Mouse (Mus musculus) liver, embryonic 14.5 days (tissue): Measurements from ENCODE around the gene Ppia.

Experiments
- CTCF ChIP-seq: IDR thresholded peaks from 2 replicates; pipeline ENCODE4 v1.5.1; 2016; ENCODE audit warnings: antibody characterized with exemption, low read depth, control low read depth
- EP300 ChIP-seq: IDR thresholded peaks from 2 replicates; pipeline ENCODE4 v1.6.1; 2016; ENCODE audit warnings: antibody characterized with exemption, low read depth

GRCm38 (mm10) chr11:6388726-6389413 is 26.4 kb upstream of the Ppia start, which contains the start of gene Zmiz2:
- no peak for TF ChIP-seq CTCF
- no peak for TF ChIP-seq EP300
